Mouse (Mus musculus) limb, embryonic 14.5 days (tissue): Measurements from ENCODE around the gene Grm1. TPM values are rescaled to one million over a fixed set of nuclear protein-coding genes. Genes with fewer than 3 reads are reported as not detected.

Experiments
- ATAC-seq: fragments of 200-750 bp; cut with Nextera tagmentation; 2 replicates; pipeline ENCODE4 v1.8.0; 2017; ENCODE audit warnings: low read depth, moderate number of reproducible peaks, moderate TSS enrichment; ENCODE audit not compliant: low FRiP score
- DNase-seq: peaks from one replicate; pipeline ENCODE4 v3.0.0-alpha.2; 2015; ENCODE audit warnings: low spot score
- H3K27ac ChIP-seq: fragments of 300-500 bp; sonication (generic); replicated peaks from 2 replicates; pipeline ENCODE4 v1.5.1; 2014; ENCODE audit warnings: low read depth, mild to moderate bottlenecking, low read length, moderate library complexity, mixed read lengths
- H3K27me3 ChIP-seq: fragments of 300-500 bp; sonication (generic); 2 replicates; pipeline ENCODE4 v1.6.1; 2014; ENCODE audit warnings: low read length, mixed read lengths; ENCODE audit not compliant: control insufficient read depth, insufficient read depth
- H3K36me3 ChIP-seq: fragments of 300-500 bp; sonication (generic); 2 replicates; pipeline ENCODE4 v1.6.1; 2014; ENCODE audit warnings: mild to moderate bottlenecking, low read length, moderate library complexity, mixed read lengths; ENCODE audit not compliant: control insufficient read depth, insufficient read depth
- H3K4me1 ChIP-seq: fragments of 300-500 bp; sonication (generic); 2 replicates; pipeline ENCODE4 v1.6.1; 2014; ENCODE audit warnings: antibody characterized with exemption, low read length, mixed read lengths; ENCODE audit not compliant: control insufficient read depth, insufficient read depth
- H3K4me2 ChIP-seq: fragments of 300-500 bp; sonication (generic); replicated peaks from 2 replicates; pipeline ENCODE4 v1.6.1; 2014; ENCODE audit warnings: low read depth, mild to moderate bottlenecking, low read length, moderate library complexity; ENCODE audit not compliant: severe bottlenecking
- H3K4me3 ChIP-seq: fragments of 300-500 bp; sonication (generic); replicated peaks from 2 replicates; pipeline ENCODE4 v1.5.1; 2014; ENCODE audit warnings: low read length
- H3K9ac ChIP-seq: fragments of 300-500 bp; sonication (generic); 2 replicates; pipeline ENCODE4 v1.6.1; 2014; ENCODE audit warnings: mild to moderate bottlenecking, low read depth, low read length, moderate library complexity; ENCODE audit not compliant: severe bottlenecking
- H3K9me3 ChIP-seq: fragments of 300-500 bp; sonication (generic); 2 replicates; pipeline ENCODE4 v1.6.1; 2016; ENCODE audit warnings: low read length; ENCODE audit not compliant: control insufficient read depth
- POLR2A ChIP-seq: fragments of 200-500 bp; IDR thresholded peaks from 2 replicates; pipeline ENCODE4 v1.8.0; 2012; ENCODE audit warnings: inconsistent platforms, mild to moderate bottlenecking, moderate library complexity, borderline replicate concordance; ENCODE audit not compliant: insufficient read depth, insufficient read length; ENCODE audit errors: extremely low read depth
- WGBS: fragments of 180-500 bp; shearing (Covaris S2); extraction: QIAGEN DNeasy Blood & Tissue Kit; methylation state at CpG from one replicate; pipeline ENCODE4 v1.1.7; 2014; 5-methylcytosine and 5-hydroxymethylcytosine counted together
- polyA plus RNA-seq, 2 experiments: library from polyadenylated mRNA; depleted of rRNA in 1 of 2; stranded (reverse) in 1 of 2; unstranded in 1 of 2; fragments of >200 nt; fragmentation: Nextera tagmentation in 1 of 2; extraction: Ambion mirVana in 1 of 2; gene quantifications; 2 replicates each; pipeline versions ENCODE4 v1.2.1 to v1.2.3; 2012 to 2014

The Grm1 gene
- polyA plus RNA-seq, 2 experiments, result 0.08 to 0.19 TPM

DNA sequence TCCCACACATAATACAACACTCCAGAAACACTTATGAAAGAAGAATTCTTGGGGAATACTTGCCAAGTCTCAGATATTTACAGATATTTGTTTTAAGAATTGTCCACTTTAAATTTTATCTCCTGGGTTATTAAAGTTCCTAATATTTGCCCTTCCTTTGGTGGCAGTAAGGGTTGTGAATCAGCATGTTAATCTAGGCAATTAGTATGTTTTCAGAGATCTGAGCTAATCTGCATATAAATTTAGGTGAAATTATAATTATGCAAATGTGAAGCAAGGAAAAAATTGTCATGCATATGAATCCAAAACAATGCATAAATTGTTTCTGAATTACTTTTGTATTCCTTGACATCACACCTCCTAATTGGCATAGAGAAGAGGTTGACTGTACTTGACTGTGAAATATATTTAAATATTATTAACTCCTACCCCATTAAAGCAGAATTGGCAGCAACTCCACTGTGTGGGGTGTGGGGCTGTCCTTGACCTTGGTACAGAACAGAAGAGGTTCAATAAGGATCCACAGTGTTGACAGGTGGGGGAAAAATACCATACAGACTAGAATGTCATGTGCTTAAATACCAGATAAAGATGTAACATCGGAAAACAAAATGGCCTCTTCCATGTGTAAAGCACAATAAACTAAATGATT, 37.6 kb downstream of the Grm1 start:
- no peak for ATAC-seq
- 88% methylated on average over 1 of the region's 1 CpGs for WGBS
- H3K9ac ChIP-seq, result no peak overlapping the region
- H3K27ac ChIP-seq, result no peak overlapping the region
- H3K36me3 ChIP-seq, result no peaks in the 10 kb centered on the region
- no peaks in the 10 kb centered on the region for H3K9me3 ChIP-seq
- no peak for TF ChIP-seq POLR2A
- DNase-seq, result no peak
- H3K4me2 ChIP-seq, result no peak overlapping the region
- H3K4me3 ChIP-seq, result no peak overlapping the region
- H3K4me1 ChIP-seq, result no peaks in the 10 kb centered on the region
- H3K27me3 ChIP-seq, result no peaks in the 10 kb centered on the region

DNA sequence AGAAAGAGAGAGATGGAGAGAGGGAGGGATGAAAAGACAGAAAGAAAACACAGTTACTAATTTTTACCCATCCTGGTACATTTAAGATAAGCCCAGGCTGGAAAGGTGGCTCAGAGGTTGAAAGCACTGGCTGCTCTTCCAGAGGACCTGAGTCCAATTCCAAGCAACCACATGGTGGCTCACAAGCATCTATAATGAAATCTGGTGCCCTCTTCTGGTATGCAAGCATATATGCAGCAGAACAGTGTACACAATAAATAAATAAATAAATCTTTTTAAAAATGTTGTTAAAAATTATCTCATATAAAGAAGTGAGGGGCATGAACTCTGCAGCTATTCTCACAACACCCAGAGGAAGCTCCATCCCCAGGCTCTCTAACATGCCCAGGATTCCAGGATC, 42.8 kb downstream of the Grm1 start:
- TF ChIP-seq POLR2A, result no peak
- H3K27me3 ChIP-seq, result no peaks in the 10 kb centered on the region
- no peak overlapping the region for H3K9ac ChIP-seq
- H3K27ac ChIP-seq, result no peak overlapping the region
- no peak for ATAC-seq
- H3K36me3 ChIP-seq, result no peaks in the 10 kb centered on the region
- H3K9me3 ChIP-seq, result no peaks in the 10 kb centered on the region
- no peak for DNase-seq
- no peak overlapping the region for H3K4me2 ChIP-seq
- H3K4me3 ChIP-seq, result no peak overlapping the region
- no peaks in the 10 kb centered on the region for H3K4me1 ChIP-seq

DNA sequence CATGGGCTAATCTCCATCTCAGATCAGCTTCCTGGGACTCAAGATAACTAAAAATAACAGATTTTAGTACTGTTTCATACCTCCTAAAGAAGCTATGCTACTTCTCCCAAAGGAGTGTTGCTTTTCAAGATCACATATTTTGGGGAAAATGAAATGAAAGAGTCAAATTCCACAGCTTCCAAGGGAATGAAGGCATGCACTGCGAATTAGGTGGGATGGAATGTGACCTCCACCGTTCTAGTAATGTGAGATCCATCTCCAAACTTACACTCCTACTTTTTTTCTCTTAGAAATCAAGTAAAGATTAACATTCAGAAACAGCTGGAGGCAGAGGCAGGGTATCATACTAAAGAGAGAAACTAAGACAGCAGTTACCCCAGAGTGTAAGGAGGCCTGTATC, 49.9 kb downstream of the Grm1 start:
- Histone ChIP-seq H3K27me3 (no peaks in the 10 kb centered on the region), H3K4me3 (no peak overlapping the region), H3K9ac (no peak overlapping the region), H3K36me3 (no peaks in the 10 kb centered on the region), H3K27ac (no peak overlapping the region), H3K4me1 (no peaks in the 10 kb centered on the region), H3K4me2 (no peak overlapping the region), H3K9me3 (no peaks in the 10 kb centered on the region)
- DNase-seq (no peak), ATAC-seq (peak; percentile 62; the same call in 1 of the 2 replicates)
- 39% methylated on average over 2 of the region's 2 CpGs for WGBS
- TF ChIP-seq POLR2A, result no peak

DNA sequence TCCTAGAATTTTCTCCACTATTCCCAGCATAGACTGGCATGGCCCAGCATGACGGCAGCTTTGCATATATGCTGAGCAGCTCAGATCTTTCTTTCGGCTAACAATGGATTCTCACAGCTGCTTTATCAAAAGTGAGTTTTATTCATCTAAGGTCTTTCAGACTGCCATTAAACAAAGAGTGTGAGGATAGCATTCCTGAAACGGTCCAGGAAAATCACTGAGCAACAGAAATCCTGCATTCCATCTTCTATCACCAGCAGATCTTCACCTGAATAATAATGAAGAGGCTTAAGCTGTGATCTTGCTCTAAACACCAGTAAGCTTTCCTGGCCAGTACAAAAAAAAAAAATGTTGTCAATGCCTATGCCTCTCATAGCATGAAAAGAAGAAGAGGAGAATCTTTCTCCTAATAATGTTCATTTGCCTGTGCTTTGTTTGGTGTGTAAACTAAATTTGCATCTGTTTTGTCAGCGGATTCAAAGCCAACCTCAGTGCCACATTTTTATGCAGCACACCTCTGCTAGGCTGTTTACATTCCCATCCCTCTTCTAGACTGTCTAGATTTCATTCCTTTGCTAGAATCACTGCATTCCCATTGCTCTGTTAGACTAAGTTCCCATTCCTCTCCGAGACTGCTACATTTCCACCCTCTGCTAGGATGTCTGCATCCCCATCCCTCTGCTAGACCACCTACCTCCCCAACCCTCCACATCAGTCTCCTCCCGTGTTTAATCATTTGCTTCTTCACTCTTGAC, 56.2 kb downstream of the Grm1 start:
- H3K27ac ChIP-seq, result no peak overlapping the region
- no peak overlapping the region for H3K4me2 ChIP-seq
- no peak for DNase-seq
- no peak for TF ChIP-seq POLR2A
- no peak overlapping the region for H3K9ac ChIP-seq
- H3K4me1 ChIP-seq, result no peaks in the 10 kb centered on the region
- 64% methylated on average over 6 of the region's 6 CpGs for WGBS
- H3K4me3 ChIP-seq, result no peak overlapping the region
- no peaks in the 10 kb centered on the region for H3K27me3 ChIP-seq
- no peak for ATAC-seq
- H3K9me3 ChIP-seq, result no peaks in the 10 kb centered on the region
- H3K36me3 ChIP-seq, result no peaks in the 10 kb centered on the region

DNA sequence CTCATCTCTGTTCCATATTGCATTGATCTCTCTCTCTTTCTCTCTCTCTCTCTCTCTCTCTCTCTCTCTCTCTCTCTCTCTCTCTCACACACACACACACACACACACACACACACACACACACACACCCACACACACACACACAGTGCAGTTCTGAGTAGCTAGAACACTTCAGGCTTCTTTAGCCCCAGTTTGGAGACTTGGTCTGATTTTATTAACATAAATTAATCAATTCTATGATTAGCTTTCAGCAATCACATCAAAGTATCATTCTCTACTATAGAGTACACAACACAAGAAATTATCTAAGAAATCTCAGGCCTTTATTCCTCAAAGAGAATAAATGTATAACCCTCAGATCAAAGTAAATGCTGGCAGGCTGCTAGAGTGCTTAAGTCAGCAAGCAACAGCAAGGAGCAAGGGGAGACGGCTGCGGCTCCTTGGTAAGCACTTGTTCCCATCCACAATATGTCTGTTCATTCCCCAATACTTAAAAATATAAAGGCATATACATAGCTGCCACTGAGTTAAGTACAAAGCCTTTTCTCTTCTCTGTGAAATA, 63.1 kb downstream of the Grm1 start:
- Histone ChIP-seq H3K27me3 (no peaks in the 10 kb centered on the region), H3K36me3 (no peaks in the 10 kb centered on the region), H3K27ac (no peak overlapping the region), H3K4me2 (no peak overlapping the region), H3K4me3 (no peak overlapping the region), H3K9me3 (no peaks in the 10 kb centered on the region), H3K9ac (no peak overlapping the region), H3K4me1 (no peaks in the 10 kb centered on the region)
- ATAC-seq, result no peak
- WGBS, result 88% methylated on average over 2 of the region's 2 CpGs
- TF ChIP-seq POLR2A, result no peak
- DNase-seq, result no peak
